Mouse (Mus musculus) layer of hippocampus, postnatal 14 days (tissue): Measurements from ENCODE around the gene B3gnt8. TPM values are rescaled to one million over a fixed set of nuclear protein-coding genes. Genes with fewer than 3 reads are reported as not detected.

Source experiments
- total RNA-seq, 2 experiments: library from RNA; stranded (reverse); gene quantifications; 2 replicates each; pipeline ENCODE4 v1.2.3; 2021

B3gnt8 gene
- total RNA-seq, 2 experiments from 2014 or later: 1.9 to 2.0 TPM

Other genes with a start within 250 kb of the B3gnt8 start
- 1 to 10 TPM; 7.3 to 8.3 TPM for gene Lipe, start 227.9 kb upstream of the B3gnt8 start, total RNA-seq
- not detected for gene Cxcl17, start 213.8 kb upstream of the B3gnt8 start, total RNA-seq
- gene Ceacam1, start 149.1 kb upstream of the B3gnt8 start, total RNA-seq: 1 to 10 TPM; 2.5 to 3.1 TPM
- gene Ceacam2, start 86.8 kb upstream of the B3gnt8 start, total RNA-seq: under 1 TPM; 0.14 to 0.23 TPM
- under 1 TPM in 1 of 2 experiments, not detected in 1; 0.57 TPM for gene Erich4, start 10.8 kb upstream of the B3gnt8 start, total RNA-seq
- gene Dmac2, start 7.2 kb upstream of the B3gnt8 start, total RNA-seq: 10 to 100 TPM; 37.3 to 39.2 TPM
- gene Bckdha, start 32.3 kb downstream of the B3gnt8 start, total RNA-seq: 10 to 100 TPM; 38.3 to 42.6 TPM
- 10 to 100 TPM; 29.3 to 29.8 TPM for gene Exosc5, start 32.5 kb downstream of the B3gnt8 start, total RNA-seq
- 10 to 100 TPM; 16.4 to 29.3 TPM for gene Tmem91, start 48.5 kb downstream of the B3gnt8 start, total RNA-seq
- 10 to 100 TPM; 21.9 to 25.3 TPM for gene B9d2, start 54.1 kb downstream of the B3gnt8 start, total RNA-seq
- gene Tgfb1, start 60.3 kb downstream of the B3gnt8 start, total RNA-seq: 1 to 10 TPM; 8.1 to 8.9 TPM
- 10 to 100 TPM; 50.1 to 50.5 TPM for gene Ccdc97, start 92.4 kb downstream of the B3gnt8 start, total RNA-seq
- 100 to 1,000 TPM; 114 to 119 TPM for gene Hnrnpul1, start 128.1 kb downstream of the B3gnt8 start, total RNA-seq
- gene Axl, start 162.1 kb downstream of the B3gnt8 start, total RNA-seq: 10 to 100 TPM; 46.7 to 47.9 TPM
- 1 to 10 TPM; 1.3 to 1.9 TPM for gene Cyp2s1, start 190.3 kb downstream of the B3gnt8 start, total RNA-seq